Mouse (Mus musculus) C2C12 (cell line): Measurements from ENCODE around the gene Trpd52l3. TPM values are rescaled to one million over a fixed set of nuclear protein-coding genes. Genes with fewer than 3 reads are reported as not detected.

Experiments used
- H3K27me3 ChIP-seq: one replicate; pipeline ENCODE4 v1.6.1; 2011; ENCODE audit not compliant: control insufficient read depth, insufficient read depth, insufficient read length
- H3K36me3 ChIP-seq: one replicate; pipeline ENCODE4 v1.6.1; 2011; ENCODE audit not compliant: control insufficient read depth, insufficient read depth
- H3K4me3 ChIP-seq: one replicate; pipeline ENCODE4 v1.5.1; 2011; ENCODE audit warnings: mild to moderate bottlenecking, control low read depth; ENCODE audit not compliant: poor library complexity, insufficient read depth, severe bottlenecking
- H3K79me2 ChIP-seq: one replicate; pipeline ENCODE4 v1.6.1; 2011; ENCODE audit not compliant: control insufficient read depth, insufficient read depth
- H3K79me3 ChIP-seq: one replicate; pipeline ENCODE4 v1.6.1; 2011; ENCODE audit warnings: low read depth, control low read depth
- H3ac ChIP-seq: one replicate; pipeline ENCODE3; 2011; ENCODE audit warnings: low read depth; ENCODE audit not compliant: control insufficient read depth, insufficient read length
- CEBPB ChIP-seq: IDR thresholded peaks from one replicate; pipeline ENCODE4 v1.6.1; 2011; ENCODE audit warnings: low read depth, mild to moderate bottlenecking, control low read depth, moderate library complexity
- CTCF ChIP-seq: IDR thresholded peaks from one replicate; pipeline ENCODE4 v1.5.1; 2011; ENCODE audit not compliant: control insufficient read depth, insufficient read depth, insufficient read length
- FOSL1 ChIP-seq: IDR thresholded peaks from one replicate; pipeline ENCODE4 v1.8.0; 2011; ENCODE audit warnings: mild to moderate bottlenecking, low read length; ENCODE audit not compliant: poor library complexity, insufficient read depth, severe bottlenecking
- MAX ChIP-seq: IDR thresholded peaks from one replicate; pipeline ENCODE4 v1.6.1; 2011; ENCODE audit warnings: mild to moderate bottlenecking, control low read depth
- MYOD1 ChIP-seq: IDR thresholded peaks from one replicate; pipeline ENCODE4 v1.6.1; 2011; ENCODE audit warnings: low read depth; ENCODE audit not compliant: control insufficient read depth, insufficient read length
- MYOG ChIP-seq: IDR thresholded peaks from one replicate; pipeline ENCODE4 v1.6.1; 2011; ENCODE audit not compliant: control insufficient read depth, insufficient read length; ENCODE audit errors: extremely low read depth
- USF1 ChIP-seq: IDR thresholded peaks from one replicate; pipeline ENCODE4 v1.6.1; 2011; ENCODE audit warnings: low read depth, mild to moderate bottlenecking, control low read depth, moderate library complexity
- polyA plus RNA-seq: library from polyadenylated mRNA; unstranded; fragments of >200 nt; fragmentation: generic; extraction: Trizol; gene quantifications from one replicate; pipeline ENCODE4 v1.2.1, GENCODE M21; 2012; ENCODE audit warnings: missing spikeins

Trpd52l3 gene
- polyA plus RNA-seq, 1 experiment, result not detected

- Histone ChIP-seq H3ac (no peak overlapping the region), H3K36me3 (no peaks in the 10 kb centered on the region), H3K4me3 (no peak overlapping the region), H3K79me3 (no peaks in the 10 kb centered on the region), H3K79me2 (no peaks in the 10 kb centered on the region), H3K27me3 (no peaks in the 10 kb centered on the region)
- no peak for TF ChIP-seq MAX
- no peak for TF ChIP-seq CTCF
- no peak for TF ChIP-seq MYOD1
- TF ChIP-seq FOSL1, result no peak
- TF ChIP-seq CEBPB, result no peak
- TF ChIP-seq USF1, result no peak
- no peak for TF ChIP-seq MYOG
Observed at GRCm38 (mm10) chr19:30000406-30001365, 2.9 kb upstream of the Trpd52l3 start.

GRCm38 (mm10) chr19:30001550-30001949, 2.0 kb upstream of the Trpd52l3 start:
- TF ChIP-seq MYOD1 (no peak), CEBPB (no peak), MAX (no peak), CTCF (no peak), USF1 (no peak), MYOG (no peak), FOSL1 (no peak)
- Histone ChIP-seq H3K4me3 (no peak overlapping the region), H3K27me3 (no peaks in the 10 kb centered on the region), H3ac (no peak overlapping the region), H3K79me3 (no peaks in the 10 kb centered on the region), H3K79me2 (no peaks in the 10 kb centered on the region), H3K36me3 (no peaks in the 10 kb centered on the region)

DNA sequence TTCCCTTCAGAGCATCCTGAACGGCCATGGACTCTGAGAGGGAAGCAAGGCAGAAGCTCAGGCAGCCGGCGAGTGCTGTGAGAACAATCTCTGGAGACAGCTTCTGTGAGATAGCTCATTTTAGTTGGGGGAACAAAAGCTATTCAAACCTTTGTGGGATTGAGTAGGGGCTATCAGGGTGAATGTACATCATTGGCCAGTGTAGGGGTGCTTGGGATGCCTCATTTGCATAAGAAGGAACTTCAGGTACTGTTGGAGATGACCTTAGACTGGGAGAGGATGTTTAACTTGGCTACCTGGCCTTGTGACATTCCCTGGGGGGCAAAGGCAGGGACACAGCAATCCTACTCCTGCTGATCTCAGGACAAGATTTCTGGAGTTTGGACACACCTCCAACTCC, 2.8 kb downstream of the Trpd52l3 start:
- no peaks in the 10 kb centered on the region for H3K36me3 ChIP-seq
- no peak overlapping the region for H3ac ChIP-seq
- no peaks in the 10 kb centered on the region for H3K79me3 ChIP-seq
- H3K4me3 ChIP-seq, result no peak overlapping the region
- H3K79me2 ChIP-seq, result no peaks in the 10 kb centered on the region
- peaks cover 5% of the 10 kb centered on the region for H3K27me3 ChIP-seq
- TF ChIP-seq MYOD1 (no peak), MAX (no peak), MYOG (no peak), CTCF (no peak), USF1 (no peak), CEBPB (no peak), FOSL1 (no peak)

GRCm38 (mm10) chr19:30010520-30011296, 7.1 kb downstream of the Trpd52l3 start:
- no peak overlapping the region for H3ac ChIP-seq
- TF ChIP-seq CEBPB (no peak), MYOG (no peak), CTCF (no peak), USF1 (no peak), MAX (no peak), MYOD1 (no peak), FOSL1 (no peak)
- no peaks in the 10 kb centered on the region for H3K36me3 ChIP-seq
- H3K4me3 ChIP-seq, result no peak overlapping the region
- no peaks in the 10 kb centered on the region for H3K79me3 ChIP-seq
- H3K79me2 ChIP-seq, result no peaks in the 10 kb centered on the region
- peaks cover 9% of the 10 kb centered on the region for H3K27me3 ChIP-seq

GRCm38 (mm10) chr19:30014331-30014730, 10.7 kb downstream of the Trpd52l3 start:
- H3K27me3 ChIP-seq, result peaks cover 22% of the 10 kb centered on the region
- H3K4me3 ChIP-seq, result no peak overlapping the region
- H3K36me3 ChIP-seq, result no peaks in the 10 kb centered on the region
- H3K79me3 ChIP-seq, result no peaks in the 10 kb centered on the region
- no peak for TF ChIP-seq MYOD1
- TF ChIP-seq USF1, result no peak
- TF ChIP-seq MYOG, result no peak
- TF ChIP-seq MAX, result no peak
- no peak for TF ChIP-seq FOSL1
- TF ChIP-seq CTCF, result no peak
- no peak for TF ChIP-seq CEBPB
- H3ac ChIP-seq, result no peak overlapping the region
- H3K79me2 ChIP-seq, result no peaks in the 10 kb centered on the region
